Mouse (Mus musculus) hindbrain, embryonic 10.5 days (tissue): ENCODE results near the gene Sdk1. TPM values are rescaled to one million over a fixed set of nuclear protein-coding genes. Genes with fewer than 3 reads are reported as not detected.

ENCODE experiments used
- DNase-seq: peaks from one replicate; pipeline ENCODE4 v3.0.0-alpha.2; 2017; ENCODE audit warnings: low spot score
- H3K27ac ChIP-seq: fragments of 300-500 bp; sonication (generic); 2 replicates; pipeline ENCODE4 v1.5.1; 2016; ENCODE audit warnings: mild to moderate bottlenecking, moderate library complexity
- H3K27me3 ChIP-seq: fragments of 300-500 bp; sonication (generic); 2 replicates; pipeline ENCODE4 v1.6.1; 2016; ENCODE audit warnings: mild to moderate bottlenecking; ENCODE audit not compliant: poor library complexity, insufficient read depth, severe bottlenecking
- H3K36me3 ChIP-seq: fragments of 300-500 bp; sonication (generic); 2 replicates; pipeline ENCODE4 v1.6.1; 2016; ENCODE audit warnings: mild to moderate bottlenecking, moderate library complexity
- H3K4me1 ChIP-seq: fragments of 300-500 bp; sonication (generic); replicated peaks from 2 replicates; pipeline ENCODE4 v1.6.1; 2016; ENCODE audit warnings: mild to moderate bottlenecking
- H3K4me3 ChIP-seq: fragments of 300-500 bp; sonication (generic); 2 replicates; pipeline ENCODE4 v1.5.1; 2016; ENCODE audit warnings: mild to moderate bottlenecking, moderate library complexity
- H3K9me3 ChIP-seq: fragments of 300-500 bp; sonication (generic); 2 replicates; pipeline ENCODE4 v1.6.1; 2016; ENCODE audit warnings: mild to moderate bottlenecking, moderate library complexity
- WGBS: fragments of 180-500 bp; shearing (Covaris S2); methylation state at CpG from one replicate; pipeline ENCODE4 v1.1.7; 2016; 5-methylcytosine and 5-hydroxymethylcytosine counted together
- polyA plus RNA-seq: library from polyadenylated mRNA; unstranded; fragments of >200 nt; fragmentation: Nextera tagmentation; extraction: Ambion mirVana; gene quantifications from 2 replicates; pipeline ENCODE4 v1.2.1, GENCODE M21; 2016

Sdk1 gene
- polyA plus RNA-seq, 1 experiment from 2014 or later: 0.99 TPM

- no peaks in the 10 kb centered on the region for H3K27me3 ChIP-seq
- H3K4me1 ChIP-seq: no peaks in the 10 kb centered on the region
- DNase-seq: no peak
- 83% methylated on average over 11 of the region's 11 CpGs for WGBS
- H3K9me3 ChIP-seq: 0 out of 2 replicates have a peak, but pooled peaks cover 6% of the 10 kb centered on the region
- no peak overlapping the region for H3K4me3 ChIP-seq
- H3K36me3 ChIP-seq: no peaks in the 10 kb centered on the region
- 0 out of 2 replicates have a peak overlapping the region, but pooled peaks have one; percentile 29 for H3K27ac ChIP-seq
Measured at GRCm38 (mm10) chr5:142107434-142107833, 866.1 kb downstream of the Sdk1 start.

DNA sequence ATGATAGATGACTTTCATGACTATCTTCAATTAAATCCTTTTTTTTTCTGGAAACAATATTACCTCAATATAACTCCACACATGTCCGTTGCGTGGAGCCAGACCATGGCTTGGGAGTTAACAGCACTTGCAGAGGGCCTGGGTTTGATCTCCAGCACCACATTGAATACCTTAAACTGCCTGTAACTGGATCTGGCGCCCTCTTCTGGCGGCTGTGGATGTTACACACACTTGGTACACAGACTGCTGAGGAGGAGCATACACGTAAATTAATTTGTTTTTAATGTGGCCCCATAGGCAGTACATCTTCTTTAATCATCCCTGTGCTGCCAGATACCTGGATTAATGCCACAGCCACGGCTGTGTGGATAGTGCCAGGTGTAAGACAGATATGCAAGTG, 870.7 kb downstream of the Sdk1 start:
- no peaks in the 10 kb centered on the region for H3K36me3 ChIP-seq
- WGBS: 91% methylated on average over 6 of the region's 6 CpGs
- 0 out of 2 replicates have a peak, but pooled peaks cover 6% of the 10 kb centered on the region for H3K9me3 ChIP-seq
- peaks cover 23% of the 10 kb centered on the region for H3K4me1 ChIP-seq
- DNase-seq: no peak
- H3K4me3 ChIP-seq: no peak overlapping the region
- peaks cover 4% of the 10 kb centered on the region; the same call in 1 of the 2 replicates for H3K27me3 ChIP-seq
- H3K27ac ChIP-seq: no peak overlapping the region

DNA sequence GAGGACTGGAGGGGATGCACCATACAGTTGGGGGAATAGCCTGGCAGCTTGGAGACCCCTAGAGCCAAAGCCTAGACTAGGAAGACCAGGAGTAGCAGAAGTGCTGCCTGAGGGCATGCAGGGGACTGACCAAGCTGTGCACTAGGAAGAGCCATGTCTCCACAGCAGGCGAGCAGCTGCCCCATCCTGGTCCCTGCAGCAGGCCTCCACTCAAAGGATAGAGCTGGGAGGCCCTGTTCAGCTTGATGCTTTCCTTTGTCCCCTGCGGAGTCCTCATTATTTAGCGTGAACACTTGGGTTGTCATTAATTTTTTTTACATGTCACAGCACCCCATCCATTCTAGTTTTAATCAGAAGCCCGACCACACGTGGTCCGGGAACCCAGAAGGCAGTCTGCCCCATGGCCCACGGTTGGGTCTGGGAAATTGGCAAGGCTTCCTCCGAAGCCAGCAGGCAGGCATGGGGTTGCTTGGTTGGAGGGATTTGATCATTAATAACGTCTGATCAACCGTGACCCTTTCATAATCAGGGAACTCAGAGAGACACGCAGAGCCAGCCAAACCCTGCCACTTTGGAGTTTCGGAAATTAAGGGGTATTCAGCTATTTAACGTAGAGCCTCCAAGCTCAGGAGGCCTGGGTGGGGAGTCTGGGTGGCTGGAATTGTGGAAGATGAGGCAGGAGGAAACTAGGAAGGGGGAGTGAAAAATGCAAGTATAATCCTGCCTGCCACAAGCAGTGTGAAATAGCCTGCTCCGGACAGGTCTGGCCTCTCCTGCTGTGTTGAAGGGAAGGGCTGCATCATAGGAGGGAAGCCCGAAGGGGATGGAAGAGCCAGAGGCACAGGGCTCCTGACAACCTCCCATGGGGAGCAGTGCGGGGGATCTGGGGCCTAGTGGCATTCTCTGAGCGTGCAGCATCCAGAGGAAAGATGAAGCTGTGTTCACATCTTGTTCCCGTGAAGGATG, 872.2 kb downstream of the Sdk1 start:
- DNase-seq: peak; percentile 18
- 0 out of 2 replicates have a peak, but pooled peaks cover 6% of the 10 kb centered on the region for H3K9me3 ChIP-seq
- 25% methylated on average over 18 of the region's 18 CpGs for WGBS
- peaks cover 4% of the 10 kb centered on the region; the same call in 1 of the 2 replicates for H3K27me3 ChIP-seq
- peak overlapping the region; percentile 43 for H3K27ac ChIP-seq
- no peaks in the 10 kb centered on the region for H3K36me3 ChIP-seq
- H3K4me1 ChIP-seq: peaks cover 23% of the 10 kb centered on the region
- H3K4me3 ChIP-seq: no peak overlapping the region

DNA sequence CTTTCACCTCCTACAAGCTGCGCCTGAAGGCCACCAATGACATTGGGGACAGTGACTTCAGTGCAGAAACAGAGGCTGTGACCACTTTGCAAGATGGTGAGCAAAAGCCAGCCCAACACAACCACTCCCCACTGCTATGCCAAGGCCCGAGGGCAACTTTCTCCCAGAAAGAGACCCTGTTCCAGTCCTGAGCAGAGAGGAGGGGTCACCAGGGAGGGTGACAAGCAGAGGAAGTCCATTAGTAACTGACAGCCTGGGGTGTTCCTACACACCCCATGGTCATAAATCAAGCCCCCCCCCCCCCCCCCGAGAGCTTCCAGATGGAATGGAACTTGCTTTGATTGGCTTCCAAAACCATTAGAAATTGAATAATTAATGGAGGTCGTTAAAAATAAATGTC, 886.5 kb downstream of the Sdk1 start:
- no peak overlapping the region; the same call in 1 of the 2 replicates for H3K27ac ChIP-seq
- WGBS: 79% methylated on average over 4 of the region's 4 CpGs

DNA sequence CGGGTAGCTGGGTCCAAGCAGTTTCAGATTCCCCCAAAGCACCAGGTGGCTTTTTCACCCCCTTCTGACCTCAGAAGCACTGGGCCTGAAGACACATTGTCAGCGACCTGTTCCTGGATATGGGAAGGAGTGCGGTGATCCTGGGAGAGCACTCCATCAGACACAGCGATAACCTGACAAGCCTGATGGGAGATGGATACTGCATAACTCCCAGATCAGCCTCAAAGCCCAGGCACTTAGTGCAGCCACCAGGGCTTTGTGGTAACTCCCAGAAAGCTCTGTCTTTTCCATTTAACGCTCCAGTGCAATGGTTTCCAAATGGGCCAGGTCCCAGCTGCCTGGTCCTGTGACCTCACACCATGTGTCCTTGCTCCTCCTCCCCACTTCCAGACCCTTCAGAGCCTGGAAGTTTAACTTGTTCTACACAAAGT, 886.9 kb downstream of the Sdk1 start:
- Histone ChIP-seq H3K36me3 (no peaks in the 10 kb centered on the region), H3K4me1 (peaks cover 30% of the 10 kb centered on the region), H3K4me3 (no peak overlapping the region), H3K27me3 (no peaks in the 10 kb centered on the region), H3K9me3 (peaks cover 6% of the 10 kb centered on the region; the same call in 1 of the 2 replicates), H3K27ac (no peak overlapping the region)
- 46% methylated on average over 5 of the region's 5 CpGs for WGBS
- peak; percentile 10 for DNase-seq

More for the DNA sequence above, 886.5 kb downstream of the Sdk1 start:
- H3K4me1 ChIP-seq: peaks cover 30% of the 10 kb centered on the region
- H3K4me3 ChIP-seq: no peak overlapping the region
- no peaks in the 10 kb centered on the region for H3K27me3 ChIP-seq
- peaks cover 6% of the 10 kb centered on the region; the same call in 1 of the 2 replicates for H3K9me3 ChIP-seq
- H3K36me3 ChIP-seq: no peaks in the 10 kb centered on the region
- peak; percentile 10 for DNase-seq

DNA sequence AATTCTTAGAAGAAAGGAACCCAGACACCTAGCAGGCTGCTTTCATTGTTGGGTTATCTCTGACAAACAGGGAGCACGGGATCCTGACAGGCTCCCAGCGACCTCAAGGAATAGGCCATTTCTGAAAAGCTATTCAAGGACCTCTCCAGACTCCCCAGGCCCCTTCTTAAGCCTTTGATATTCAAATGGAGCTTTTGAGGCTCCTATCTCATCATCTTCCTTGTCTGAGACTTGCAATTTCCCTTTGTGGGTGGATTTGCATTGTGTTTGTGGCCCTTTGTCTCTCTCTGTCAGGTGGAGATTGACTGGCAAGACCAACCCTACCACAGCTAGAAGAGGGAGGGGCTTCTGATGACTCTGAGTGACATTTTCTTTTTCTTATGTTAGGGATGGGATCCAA, 888.7 kb downstream of the Sdk1 start:
- H3K27ac ChIP-seq: no peak overlapping the region
- peak; percentile 19 for DNase-seq
- no peaks in the 10 kb centered on the region for H3K36me3 ChIP-seq
- WGBS: 4% methylated on average over 2 of the region's 2 CpGs
- no peak overlapping the region for H3K4me3 ChIP-seq
- peaks cover 39% of the 10 kb centered on the region for H3K4me1 ChIP-seq
- no peaks in the 10 kb centered on the region for H3K9me3 ChIP-seq
- H3K27me3 ChIP-seq: no peaks in the 10 kb centered on the region

DNA sequence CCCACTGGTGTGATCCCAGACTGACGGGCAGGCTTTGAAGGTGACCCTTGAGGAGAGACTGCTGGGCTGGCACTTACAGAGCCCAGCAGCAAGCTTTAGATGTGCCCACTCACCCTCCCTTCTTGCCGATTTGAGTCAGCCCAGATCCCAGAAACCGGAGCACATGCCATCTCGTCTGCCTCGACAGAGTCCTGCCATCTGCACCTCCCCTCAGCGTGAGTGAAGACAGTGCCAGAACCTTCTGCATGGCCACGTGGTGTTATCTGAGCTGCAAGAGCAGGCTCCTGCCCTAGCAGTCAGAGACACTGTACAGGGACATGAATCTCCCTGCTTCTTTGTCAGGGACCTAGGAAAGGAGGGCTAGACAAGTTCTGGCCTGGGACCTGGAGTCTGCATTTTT, 898.7 kb downstream of the Sdk1 start:
- DNase-seq: no peak
- Histone ChIP-seq H3K4me3 (no peak overlapping the region), H3K36me3 (no peaks in the 10 kb centered on the region), H3K27ac (no peak overlapping the region), H3K27me3 (no peaks in the 10 kb centered on the region), H3K9me3 (no peaks in the 10 kb centered on the region), H3K4me1 (no peaks in the 10 kb centered on the region; the same call in 1 of the 2 replicates)
- whole genome bisulfite sequencing: 84% methylated on average over 7 of the region's 7 CpGs

- no peak overlapping the region for H3K4me3 ChIP-seq
- WGBS: 90% methylated on average over 8 of the region's 8 CpGs
- H3K4me1 ChIP-seq: no peaks in the 10 kb centered on the region
- H3K27ac ChIP-seq: no peak overlapping the region
- H3K27me3 ChIP-seq: no peaks in the 10 kb centered on the region
- H3K36me3 ChIP-seq: no peaks in the 10 kb centered on the region
- no peak for DNase-seq
- H3K9me3 ChIP-seq: peaks cover 15% of the 10 kb centered on the region
Measured at GRCm38 (mm10) chr5:142149594-142149993, 908.3 kb downstream of the Sdk1 start.

DNA sequence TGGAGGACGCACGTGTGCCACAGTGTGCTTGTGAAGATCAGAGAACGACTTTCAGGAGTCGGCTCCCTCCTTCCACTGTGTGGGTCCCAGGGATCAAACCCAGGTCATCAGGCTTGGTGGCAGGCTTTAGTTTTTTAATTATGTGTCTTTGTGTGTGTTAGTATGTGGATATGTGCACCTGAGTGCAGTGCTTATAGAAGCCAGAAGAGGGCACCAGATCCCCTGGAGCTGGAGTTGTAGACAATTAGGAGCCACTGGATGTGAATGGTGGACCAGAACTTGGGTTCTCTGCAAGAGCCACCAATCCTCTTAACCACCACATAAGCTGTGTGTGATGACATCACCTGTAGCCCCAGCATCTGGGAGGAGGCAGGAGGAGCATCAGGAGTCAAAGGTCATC, 909.5 kb downstream of the Sdk1 start:
- Histone ChIP-seq H3K9me3 (peaks cover 15% of the 10 kb centered on the region), H3K27me3 (no peaks in the 10 kb centered on the region), H3K36me3 (no peaks in the 10 kb centered on the region), H3K4me1 (no peaks in the 10 kb centered on the region), H3K4me3 (no peak overlapping the region), H3K27ac (no peak overlapping the region)
- 94% methylated on average over 4 of the region's 4 CpGs for WGBS
- no peak for DNase-seq

- WGBS: 89% methylated on average over 17 of the region's 17 CpGs
- Histone ChIP-seq H3K9me3 (no peaks in the 10 kb centered on the region; the same call in 1 of the 2 replicates), H3K36me3 (no peaks in the 10 kb centered on the region), H3K27me3 (no peaks in the 10 kb centered on the region), H3K27ac (no peak overlapping the region), H3K4me1 (no peaks in the 10 kb centered on the region), H3K4me3 (no peak overlapping the region)
- DNase-seq: no peak
Measured at GRCm38 (mm10) chr5:142156868-142157852, 915.9 kb downstream of the Sdk1 start.

DNA sequence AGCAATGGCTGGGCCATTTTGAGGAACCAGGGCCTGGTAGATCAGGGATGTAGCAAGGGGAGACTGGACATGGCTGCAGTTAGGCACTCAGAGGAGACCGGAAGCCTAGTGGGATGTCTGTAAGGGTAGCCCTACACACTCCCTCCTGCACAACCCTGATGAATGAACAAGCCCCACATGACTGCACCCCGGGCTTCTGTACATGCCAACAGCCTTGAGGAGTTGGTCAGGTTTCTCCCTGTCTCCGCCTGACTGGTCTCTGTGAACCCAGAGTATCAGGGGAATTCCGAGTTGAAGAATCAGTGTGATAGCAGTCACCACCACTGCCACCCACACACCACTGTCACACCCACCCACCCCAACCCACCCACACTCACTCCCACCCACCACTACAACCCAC, 922.2 kb downstream of the Sdk1 start:
- no peaks in the 10 kb centered on the region for H3K4me1 ChIP-seq
- 86% methylated on average over 4 of the region's 4 CpGs for WGBS
- H3K27me3 ChIP-seq: no peaks in the 10 kb centered on the region
- no peak for DNase-seq
- peaks cover 3% of the 10 kb centered on the region for H3K9me3 ChIP-seq
- H3K27ac ChIP-seq: no peak overlapping the region
- no peaks in the 10 kb centered on the region for H3K36me3 ChIP-seq
- H3K4me3 ChIP-seq: no peak overlapping the region

GRCm38 (mm10) chr5:142173636-142174035, 932.3 kb downstream of the Sdk1 start:
- Histone ChIP-seq H3K27me3 (peaks cover 38% of the 10 kb centered on the region), H3K4me3 (no peak overlapping the region), H3K27ac (no peak overlapping the region), H3K4me1 (peaks cover 15% of the 10 kb centered on the region), H3K36me3 (no peaks in the 10 kb centered on the region), H3K9me3 (no peaks in the 10 kb centered on the region)
- no peak for DNase-seq
- WGBS: 88% methylated on average over 4 of the region's 4 CpGs
